Mouse (Mus musculus) urinary bladder, postnatal 25 days (tissue): Measurements from ENCODE around the gene Eri3.

ENCODE experiments used
- DNase-seq: peaks from one replicate; pipeline ENCODE4 v3.0.0; 2022; ENCODE audit warnings: low spot score

Eri3 gene

GRCm38 (mm10) chr4:117550140-117550851 lies at the start of gene Eri3:
TSS of gene Eri3 (plus strand) at chr4:117550365.
- DNase-seq: peak; percentile 93

DNA sequence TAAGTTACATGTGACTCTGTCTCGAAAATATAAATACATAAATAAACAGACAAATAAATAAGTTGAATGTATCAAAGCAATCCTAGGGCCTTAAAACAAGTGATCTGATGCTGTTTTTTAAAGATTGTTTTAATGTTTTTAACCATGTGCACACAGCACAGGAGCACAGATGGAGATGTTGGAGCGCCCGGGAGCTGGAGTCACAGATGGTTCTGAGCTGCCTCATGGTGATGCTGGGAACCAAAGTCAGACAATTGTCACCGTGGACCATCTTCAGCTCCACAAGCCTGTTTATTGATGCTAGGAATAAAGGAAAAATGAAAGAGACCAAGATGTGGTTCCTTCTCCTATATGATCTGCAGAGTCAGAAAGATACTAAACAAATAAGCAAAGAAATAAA lies 31.9 kb upstream of the Eri3 start:
- no peak for DNase-seq

DNA sequence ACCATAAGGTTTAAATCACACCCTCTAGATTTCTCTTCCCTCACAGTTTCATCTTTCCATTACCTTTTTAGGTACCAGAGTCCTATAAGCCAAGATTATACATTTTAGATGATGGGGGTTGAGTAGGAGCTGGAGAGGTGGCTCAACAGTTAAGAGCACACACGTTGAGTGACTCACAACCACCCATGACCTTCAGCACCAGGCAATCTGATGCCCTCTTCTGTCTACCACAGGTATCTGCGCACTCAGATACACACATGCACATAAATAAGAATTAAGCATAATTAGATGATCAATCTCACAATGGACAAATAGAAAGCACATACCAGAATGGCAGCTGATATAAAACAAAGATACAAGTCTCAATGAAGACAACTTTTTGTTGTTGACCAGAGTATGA lies 28.8 kb upstream of the Eri3 start:
- no peak for DNase-seq

DNA sequence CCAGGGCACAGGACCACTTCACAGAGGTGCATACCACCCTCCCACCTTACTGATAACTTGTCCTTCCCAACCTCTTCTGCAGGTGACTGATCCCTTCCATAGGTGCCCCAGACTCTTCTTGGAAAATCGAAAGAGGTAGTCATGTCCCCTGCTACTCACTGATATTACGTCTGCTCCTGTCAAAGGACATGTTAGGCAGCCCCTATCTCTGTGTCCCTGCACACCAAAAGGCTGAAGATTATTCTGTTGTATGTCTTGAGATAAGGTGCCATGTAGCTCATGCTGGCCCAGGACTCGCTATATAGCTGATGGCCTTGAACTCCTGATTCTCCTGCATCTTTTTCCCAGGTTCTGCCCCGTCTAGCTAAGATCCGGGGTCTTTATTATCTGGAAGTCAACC lies 24.2 kb upstream of the Eri3 start:
- DNase-seq: no peak

DNA sequence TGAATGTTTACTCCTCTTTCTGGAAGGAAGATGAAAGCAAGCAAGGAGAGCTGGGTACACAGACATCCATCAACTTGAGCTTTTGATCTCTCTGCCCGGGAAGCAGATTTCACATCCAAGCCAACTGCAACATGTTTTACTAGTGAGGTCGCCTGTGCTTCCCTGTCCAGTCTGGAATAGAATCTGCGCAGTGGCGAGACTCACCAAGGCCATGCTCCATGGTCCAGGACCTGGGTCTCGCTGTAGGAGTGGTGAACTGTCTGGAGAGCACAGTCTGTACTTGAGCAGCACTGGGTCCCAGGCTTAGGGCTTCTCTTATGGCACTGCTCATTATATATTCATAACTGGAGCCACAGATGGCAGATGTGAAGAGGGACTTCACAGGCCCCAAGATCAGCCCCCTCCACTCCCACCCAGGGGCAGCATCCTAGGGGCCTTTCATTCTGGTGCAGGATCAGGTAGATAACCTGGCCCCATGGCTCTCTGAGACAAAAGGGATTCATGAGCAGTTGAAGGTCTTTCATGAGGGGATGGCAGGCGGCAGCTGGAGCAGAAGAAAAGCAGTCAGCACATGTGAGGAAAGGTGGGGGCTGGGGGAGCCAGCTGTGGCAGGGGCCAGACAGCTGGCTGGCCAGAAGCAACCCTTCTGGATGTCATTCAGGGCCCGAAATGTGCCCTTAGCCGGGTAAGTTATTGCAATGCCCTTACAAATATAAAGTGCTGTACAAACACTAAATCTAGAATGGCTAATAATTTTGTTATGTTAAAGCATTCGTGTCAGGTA lies 22.9 kb upstream of the Eri3 start:
- no peak for DNase-seq

DNA sequence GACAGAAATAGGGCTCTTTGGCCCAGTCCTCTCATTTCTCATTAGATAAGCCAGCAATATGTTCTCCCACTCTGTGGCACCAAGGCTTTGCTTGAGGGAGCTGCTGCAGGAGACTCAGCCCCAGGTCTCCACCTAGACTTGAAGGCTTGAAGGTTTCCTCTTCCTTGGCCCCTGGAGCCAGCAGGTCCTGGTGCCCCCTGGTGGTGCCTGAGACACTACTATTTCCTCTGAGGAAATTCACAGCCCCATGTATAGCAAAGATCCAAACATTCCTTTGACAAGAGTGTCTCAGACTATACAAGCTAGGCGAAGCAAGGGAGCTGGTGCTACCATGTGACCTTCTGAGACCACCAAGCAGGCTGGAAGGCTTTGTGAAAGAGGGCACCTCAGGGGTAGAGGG lies 22.2 kb upstream of the Eri3 start:
- peak; percentile 44 for DNase-seq

DNA sequence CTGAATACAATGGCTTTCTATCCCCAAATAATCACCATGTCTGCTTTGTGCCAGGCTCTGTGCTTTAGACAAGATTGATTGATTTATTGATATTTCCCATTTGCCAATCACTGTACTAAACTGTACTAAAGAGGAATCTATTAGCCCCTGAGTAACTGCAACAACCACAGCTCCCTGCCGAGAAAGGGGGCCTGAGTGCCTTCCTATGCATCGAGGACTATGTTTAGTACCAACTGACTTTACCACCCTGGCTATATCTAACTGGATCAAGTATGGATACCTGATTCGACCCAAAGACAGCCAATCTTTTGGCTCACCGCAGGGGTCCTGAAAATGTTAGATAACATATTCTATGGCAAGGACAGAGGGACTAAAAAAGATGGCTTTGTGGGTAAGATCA lies 20.3 kb upstream of the Eri3 start:
- no peak for DNase-seq

GRCm38 (mm10) chr4:117535496-117536200 lies 14.5 kb upstream of the Eri3 start:
- DNase-seq: no peak

DNA sequence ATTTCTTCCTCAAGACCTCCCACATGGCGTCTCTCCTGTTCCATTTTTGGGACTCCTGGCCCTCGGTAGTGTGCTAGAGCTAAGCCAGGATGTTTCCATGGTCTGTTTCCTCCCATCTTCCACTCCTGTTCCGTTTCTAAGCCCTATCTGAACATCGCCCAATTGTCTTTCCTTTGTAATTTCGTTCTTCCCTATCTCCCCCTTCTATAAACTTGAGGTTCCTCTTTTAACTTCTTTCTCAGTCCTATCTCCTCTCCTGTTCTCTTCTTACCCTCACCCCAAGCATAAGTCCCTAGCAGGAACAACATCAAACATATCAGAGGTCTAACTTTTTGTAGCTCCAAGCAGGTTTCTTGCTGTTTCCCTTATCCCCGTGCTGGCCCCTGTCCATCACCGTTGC lies 13.2 kb upstream of the Eri3 start:
- no peak for DNase-seq

GRCm38 (mm10) chr4:117539329-117539980 lies 10.7 kb upstream of the Eri3 start:
- DNase-seq: no peak

DNA sequence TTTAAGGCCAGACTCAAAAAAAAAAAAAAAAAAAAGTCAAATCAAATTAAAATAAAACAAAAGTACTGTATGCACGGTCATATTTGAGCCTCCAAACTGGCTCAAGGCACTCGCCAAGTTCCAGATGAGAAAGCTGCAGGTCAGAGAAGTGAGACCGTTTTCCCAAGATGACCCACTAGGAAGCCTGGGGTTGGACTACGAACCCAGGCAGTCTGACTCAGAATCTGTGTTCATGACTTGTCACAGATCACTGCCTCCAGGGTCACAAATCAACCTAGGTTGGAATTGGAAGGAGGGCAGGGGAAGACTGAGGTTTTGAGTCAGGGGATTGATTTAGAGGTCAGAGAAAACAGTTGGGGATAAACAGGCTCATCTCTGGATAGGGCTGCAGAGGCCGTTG lies 9.6 kb upstream of the Eri3 start:
- DNase-seq: no peak

DNA sequence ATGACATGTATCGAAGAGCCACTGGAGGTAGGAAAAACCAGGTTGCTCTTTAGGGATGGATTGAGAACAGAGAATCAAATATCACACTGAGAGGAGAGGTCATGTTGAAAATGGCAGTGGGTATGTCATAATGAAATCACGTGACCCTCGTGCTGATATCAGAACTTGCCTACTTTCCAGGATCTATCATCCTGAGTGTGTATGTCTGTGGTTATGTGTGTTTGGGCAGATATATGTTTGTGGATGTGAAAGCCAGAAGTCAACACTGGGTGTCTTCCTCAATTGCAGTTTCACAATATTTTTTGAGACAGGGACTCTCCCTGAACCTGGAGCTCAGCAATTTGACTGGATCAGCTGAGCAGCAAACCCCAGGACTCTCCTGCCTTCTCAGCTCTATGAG lies 4.7 kb upstream of the Eri3 start:
- DNase-seq: no peak

DNA sequence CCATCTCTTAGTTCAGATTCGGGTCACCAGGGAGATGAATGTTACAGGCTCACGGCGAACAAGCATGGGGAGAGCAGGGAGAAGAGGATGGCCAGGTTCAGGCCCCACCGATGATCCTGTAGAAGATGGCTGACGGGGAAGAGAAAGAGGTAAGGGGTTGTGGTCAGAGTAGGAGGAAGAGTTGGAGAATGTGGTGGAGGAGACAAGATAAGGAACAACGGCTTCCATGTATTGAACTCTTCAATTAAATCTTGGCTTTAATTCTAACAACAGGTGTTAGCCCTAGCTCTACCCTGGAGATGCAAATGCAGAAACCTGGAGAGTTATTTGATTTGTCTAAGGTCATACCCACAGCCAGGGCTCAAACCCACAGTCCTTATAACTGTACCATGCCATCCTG lies 3.5 kb upstream of the Eri3 start:
- no peak for DNase-seq

DNA sequence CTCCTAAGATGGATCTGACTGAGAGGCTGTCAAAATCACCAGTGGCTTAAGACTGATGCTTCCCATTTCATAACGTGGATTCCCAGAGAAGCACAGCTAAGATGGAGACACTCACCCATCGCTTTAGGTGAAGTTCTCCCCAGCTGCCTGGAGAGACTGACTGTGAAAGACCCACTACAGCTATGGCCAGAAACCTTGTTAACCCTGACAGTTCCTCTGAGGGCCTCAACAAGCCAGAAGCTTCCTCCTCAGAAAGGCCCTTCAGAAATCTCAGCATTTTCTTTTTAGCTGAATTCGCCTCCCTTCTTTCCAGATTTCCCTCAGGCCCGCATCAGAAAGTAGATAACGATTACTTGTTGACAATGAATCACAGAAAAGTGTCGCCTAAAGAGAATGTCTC lies 589 bp upstream of the Eri3 start:
- DNase-seq: no peak

DNA sequence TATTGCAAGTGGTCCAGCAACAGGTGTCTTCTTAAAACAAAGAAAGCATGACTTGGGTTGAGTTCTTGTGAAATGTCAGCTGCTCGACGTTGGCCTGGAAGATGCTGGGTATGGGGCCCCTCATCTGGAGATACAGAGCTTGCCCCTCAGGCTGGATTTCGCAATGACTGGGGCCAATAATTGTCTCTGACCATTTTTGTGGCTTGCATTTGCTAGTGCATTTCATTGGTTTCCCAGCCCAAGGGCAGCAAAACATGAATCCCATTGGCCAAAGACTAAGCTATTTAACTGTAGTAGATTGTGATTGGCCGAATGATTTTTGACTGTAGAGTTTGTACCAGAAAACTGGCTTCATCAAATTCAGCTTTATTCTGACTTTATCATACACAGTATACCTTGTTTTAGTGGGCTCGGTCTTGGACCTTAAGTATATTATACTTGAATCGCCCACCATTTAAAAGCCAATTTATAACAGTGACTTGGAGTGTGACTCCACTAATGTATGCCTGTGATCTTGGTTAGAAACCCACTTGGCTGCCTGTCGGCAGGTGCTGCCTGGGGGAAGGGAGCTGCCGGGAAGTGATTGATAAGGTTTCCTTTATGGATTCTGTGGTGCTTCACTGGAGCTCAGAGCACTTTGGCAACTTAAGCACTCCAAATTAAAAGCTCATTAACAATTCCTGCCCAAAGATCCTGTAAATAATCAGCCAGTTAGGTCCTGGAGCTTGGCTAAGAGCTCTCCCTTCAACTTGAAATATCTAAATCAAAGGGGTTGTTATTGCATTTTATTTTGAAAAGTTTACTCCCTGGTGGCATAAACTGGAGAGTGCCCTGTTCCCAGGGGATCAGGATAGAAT lies 1.2 kb downstream of the Eri3 start:
- no peak for DNase-seq

GRCm38 (mm10) chr4:117555495-117555894 lies 5.3 kb downstream of the Eri3 start:
- no peak for DNase-seq

DNA sequence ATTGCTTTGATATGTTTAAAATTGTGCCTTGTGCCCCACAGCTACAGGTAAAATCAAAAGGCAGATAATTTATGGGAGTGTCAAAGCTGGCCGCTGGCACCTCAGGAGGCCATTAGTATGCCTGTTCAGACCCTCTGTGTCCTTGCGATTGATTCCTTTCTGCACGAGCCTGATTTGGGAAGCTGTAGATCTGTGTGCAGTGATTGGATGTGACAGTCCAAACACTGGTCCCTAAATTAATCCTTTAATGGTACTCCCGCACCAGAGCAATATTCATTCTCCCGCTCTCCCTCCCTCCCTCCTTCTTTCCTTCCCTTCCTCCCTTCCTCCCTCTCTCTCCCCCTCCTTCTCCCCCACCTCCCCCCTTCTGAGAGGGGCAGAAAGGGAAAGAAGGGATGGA lies 6.2 kb downstream of the Eri3 start:
- no peak for DNase-seq

GRCm38 (mm10) chr4:117557068-117557645 lies 7.0 kb downstream of the Eri3 start:
- no peak for DNase-seq

GRCm38 (mm10) chr4:117563967-117564366 lies 13.8 kb downstream of the Eri3 start:
- DNase-seq: no peak

DNA sequence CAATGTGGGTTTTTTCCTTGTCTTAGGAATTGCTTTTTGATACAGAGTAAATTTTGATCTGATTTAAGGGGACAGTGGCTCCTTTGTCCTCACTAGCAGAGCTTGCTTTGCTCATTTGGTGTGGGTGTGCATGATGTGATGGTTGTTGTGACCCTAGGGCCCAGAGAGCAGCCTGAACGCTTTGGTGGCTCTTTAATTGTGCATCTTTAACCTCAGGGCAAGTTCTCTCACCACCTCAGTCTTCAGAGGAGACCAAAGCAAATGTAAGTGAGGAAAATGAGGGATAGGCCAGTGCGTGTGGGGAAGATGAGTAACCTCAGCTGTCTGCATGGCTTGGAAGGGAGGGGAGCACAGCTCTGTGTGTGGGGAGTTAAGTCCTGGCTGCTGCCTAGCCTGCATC lies 18.7 kb downstream of the Eri3 start:
- no peak for DNase-seq

DNA sequence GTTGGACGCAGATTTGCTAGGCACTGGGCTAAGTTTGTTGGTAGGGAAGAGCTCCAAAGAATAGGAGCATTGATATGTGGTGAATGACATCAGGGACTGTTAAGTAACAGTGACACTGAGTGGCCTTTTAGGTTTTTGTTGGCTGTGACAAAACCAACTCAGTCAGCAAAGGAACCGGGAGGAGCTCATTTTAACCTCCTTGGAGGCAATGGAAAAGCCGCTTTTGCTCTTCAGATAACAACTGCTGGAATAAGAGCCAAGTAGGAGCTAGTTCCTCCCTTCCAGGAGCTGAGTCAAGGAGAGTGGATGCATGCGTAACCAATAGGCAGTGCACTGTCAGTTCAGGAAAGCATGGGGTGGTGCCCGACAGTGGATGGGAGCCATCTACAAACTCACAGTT lies 20.8 kb downstream of the Eri3 start:
- no peak for DNase-seq
